Mouse (Mus musculus): Measurements from ENCODE around the gene Gm3336.

Gm3336 gene

DNA sequence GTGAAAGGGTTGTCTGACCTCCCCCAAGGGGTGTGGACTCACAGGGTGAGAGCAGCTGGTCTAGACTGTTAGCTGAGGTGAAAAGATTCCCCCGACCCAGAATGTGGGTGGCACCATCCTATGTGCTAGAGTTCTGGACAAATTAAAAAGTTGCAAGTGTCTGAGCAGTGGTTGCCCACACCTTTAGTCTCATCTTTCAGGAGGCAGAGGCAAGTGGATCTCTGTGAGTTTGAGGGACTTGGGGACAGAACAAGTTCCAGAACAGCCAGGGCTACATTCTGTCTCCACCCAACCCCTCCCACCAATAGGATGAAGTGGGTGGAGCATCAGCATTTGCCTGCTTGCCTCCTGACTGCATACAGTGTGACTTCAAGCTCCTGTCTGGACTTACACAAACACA, 43.8 kb downstream of the Gm3336 start:
- no peak for DNase-seq (ENCODE audit: extremely low read depth, low read depth, low spot score)

DNA sequence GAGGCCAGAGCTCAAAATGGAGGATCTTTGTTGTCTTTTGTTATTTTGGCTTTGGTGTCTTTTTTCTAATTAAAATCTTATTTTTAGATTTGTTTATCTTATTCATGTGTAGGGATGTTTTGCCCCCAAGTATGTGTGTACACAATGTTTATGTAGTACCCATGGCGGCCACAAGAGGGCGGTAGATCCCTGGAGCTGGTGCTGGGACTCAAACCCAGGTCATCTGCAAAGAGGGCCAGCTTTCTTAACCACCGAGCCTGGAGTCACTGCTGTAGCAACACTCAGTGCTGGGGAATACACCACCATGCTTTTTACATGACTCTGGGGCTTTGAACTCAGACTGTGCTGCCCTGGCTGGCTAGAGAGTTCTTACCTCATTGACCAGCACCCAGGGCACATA, 45.0 kb downstream of the Gm3336 start:
- no peak for DNase-seq (ENCODE audit: extremely low read depth, low read depth, low spot score)

GRCm38 (mm10) chr8:70764026-70764425, 45.7 kb downstream of the Gm3336 start:
- DNase-seq (ENCODE audit: extremely low read depth, low read depth, low spot score): no peak

DNA sequence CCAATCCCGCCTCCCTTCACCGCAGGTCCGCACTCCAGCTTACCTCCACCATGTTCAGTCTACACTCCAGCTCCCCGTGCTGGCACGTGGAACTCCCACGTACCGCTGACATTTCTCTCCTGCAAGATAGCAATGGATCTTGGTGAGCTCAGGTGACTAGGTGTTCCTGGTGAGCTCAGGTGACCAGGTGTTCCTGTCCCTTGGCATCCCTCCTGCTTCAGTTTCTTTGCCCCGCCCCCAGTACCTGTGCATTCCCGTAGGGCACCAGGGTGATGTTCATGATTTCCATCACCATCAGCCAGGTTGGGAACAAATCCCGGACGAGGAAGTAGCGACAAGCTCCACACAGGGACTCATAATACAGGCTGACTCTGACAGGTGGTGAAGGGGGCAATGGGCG, 46.3 kb downstream of the Gm3336 start:
- no peak for DNase-seq (ENCODE audit: extremely low read depth, low read depth, low spot score)

- no peak for DNase-seq (ENCODE audit: extremely low read depth, low read depth, low spot score)
Measured at GRCm38 (mm10) chr8:70765329-70765728, 47.0 kb downstream of the Gm3336 start.

GRCm38 (mm10) chr8:70765838-70766570, 47.7 kb downstream of the Gm3336 start:
- DNase-seq (ENCODE audit: extremely low read depth, low read depth, low spot score): no peak

DNA sequence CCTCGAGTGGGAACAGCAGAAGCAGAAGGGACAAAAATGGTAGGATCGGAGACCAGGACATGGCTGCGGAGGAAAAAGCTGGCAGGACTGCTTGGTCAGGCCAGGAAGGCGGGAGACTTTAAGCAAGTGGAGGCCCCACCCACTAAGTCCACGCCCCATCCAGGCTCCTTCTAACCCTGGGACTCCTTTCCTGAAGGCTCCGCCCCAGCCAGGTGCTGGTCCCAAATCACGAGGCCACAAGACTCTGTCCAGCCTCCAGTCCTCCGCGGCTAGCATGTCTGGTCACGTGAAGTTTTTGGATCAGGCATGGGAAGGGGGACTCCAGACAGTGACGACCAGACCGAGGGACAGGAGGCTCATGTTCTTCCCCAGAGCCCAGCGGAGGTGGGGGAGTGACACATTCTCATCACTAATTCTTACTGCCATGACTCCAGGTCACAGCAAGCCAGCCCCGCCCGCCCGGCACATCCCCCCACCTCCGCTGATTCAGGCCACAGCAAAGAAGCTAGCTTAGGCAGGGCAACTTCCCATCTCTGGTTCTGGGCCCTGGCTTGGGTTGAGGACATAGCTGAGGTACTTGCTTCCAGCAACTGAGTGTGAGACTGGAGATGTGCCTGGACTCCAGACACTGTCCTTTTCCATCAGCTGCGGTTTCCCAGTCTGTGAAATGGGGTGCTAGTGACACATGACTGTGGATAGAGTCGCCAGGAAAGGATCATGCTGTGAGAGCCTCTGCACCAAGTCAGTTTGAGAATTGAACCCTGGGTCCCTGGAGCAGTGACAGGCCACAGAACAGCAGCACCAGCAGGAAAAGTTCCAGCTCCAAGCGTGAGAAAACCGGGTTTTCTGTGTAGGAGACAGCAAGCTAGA, 48.5 kb downstream of the Gm3336 start:
- no peak for DNase-seq (ENCODE audit: extremely low read depth, low read depth, low spot score)

DNA sequence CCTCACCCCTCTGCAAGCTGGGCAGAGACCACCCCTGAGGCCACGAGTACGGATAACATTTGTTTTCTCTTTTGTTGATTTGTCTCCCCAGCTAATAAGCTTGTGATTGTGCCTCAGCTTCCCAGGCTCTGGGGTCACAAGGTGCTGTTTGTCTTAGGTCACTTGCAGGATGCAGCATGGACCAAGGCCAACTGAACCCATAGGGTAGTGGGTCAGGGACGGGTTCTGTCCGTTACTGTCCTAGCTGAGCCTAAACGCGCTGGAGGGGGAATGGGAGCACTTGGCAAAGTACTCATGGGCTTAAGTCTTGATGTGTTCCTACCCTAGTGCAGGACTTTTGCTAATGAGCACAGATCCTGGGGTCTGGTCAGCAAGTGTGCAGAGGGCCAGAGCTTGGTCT, 49.2 kb downstream of the Gm3336 start:
- no peak for DNase-seq (ENCODE audit: extremely low read depth, low read depth, low spot score)

- no peak for DNase-seq (ENCODE audit: extremely low read depth, low read depth, low spot score)
Measured at GRCm38 (mm10) chr8:70768231-70768776, 50.0 kb downstream of the Gm3336 start.

GRCm38 (mm10) chr8:70768956-70769355, 50.6 kb downstream of the Gm3336 start:
- no peak for DNase-seq (ENCODE audit: extremely low read depth, low read depth, low spot score)

GRCm38 (mm10) chr8:70769359-70769758, 51.0 kb downstream of the Gm3336 start:
- no peak for DNase-seq (ENCODE audit: extremely low read depth, low read depth, low spot score)

- no peak for DNase-seq (ENCODE audit: extremely low read depth, low read depth, low spot score)
Measured at GRCm38 (mm10) chr8:70769858-70770257, 51.5 kb downstream of the Gm3336 start.

- no peak for DNase-seq (ENCODE audit: extremely low read depth, low read depth, low spot score)
Measured at GRCm38 (mm10) chr8:70770748-70771147, 52.4 kb downstream of the Gm3336 start.

GRCm38 (mm10) chr8:70771217-70771616, 52.9 kb downstream of the Gm3336 start:
- no peak for DNase-seq (ENCODE audit: extremely low read depth, low read depth, low spot score)

GRCm38 (mm10) chr8:70772075-70772474, 53.7 kb downstream of the Gm3336 start:
- DNase-seq (ENCODE audit: extremely low read depth, low read depth, low spot score): no peak

All from fat pad, adult 2 months (tissue).